Mouse (Mus musculus): Measurements from ENCODE around the gene Sdk1. TPM values are rescaled to one million over a fixed set of nuclear protein-coding genes. Genes with fewer than 3 reads are reported as not detected.

Gene Sdk1
- total RNA-seq, 1 experiment from 2014 or later: not detected

GRCm38 (mm10) chr5:141952708-141953490, 711.6 kb downstream of the Sdk1 start:
- ATAC-seq (replicated peaks; ENCODE audit: low read depth, poor library complexity, severe bottlenecking): peak; percentile 29; the same call in 1 of the 2 replicates

GRCm38 (mm10) chr5:141971071-141971470, 729.8 kb downstream of the Sdk1 start:
- ATAC-seq (replicated peaks; ENCODE audit: low read depth, poor library complexity, severe bottlenecking): no peak

- ATAC-seq (replicated peaks; ENCODE audit: low read depth, poor library complexity, severe bottlenecking): no peak
Measured at GRCm38 (mm10) chr5:141979511-141979910, 738.2 kb downstream of the Sdk1 start.

- ATAC-seq (replicated peaks; ENCODE audit: low read depth, poor library complexity, severe bottlenecking): no peak
Measured at GRCm38 (mm10) chr5:141980746-141981145, 739.5 kb downstream of the Sdk1 start.

GRCm38 (mm10) chr5:141984322-141984721, 743.0 kb downstream of the Sdk1 start:
- ATAC-seq (replicated peaks; ENCODE audit: low read depth, poor library complexity, severe bottlenecking): no peak

GRCm38 (mm10) chr5:141985003-141985402, 743.7 kb downstream of the Sdk1 start:
- ATAC-seq (replicated peaks; ENCODE audit: low read depth, poor library complexity, severe bottlenecking): peak; percentile 100

- ATAC-seq (replicated peaks; ENCODE audit: low read depth, poor library complexity, severe bottlenecking): no peak
Measured at GRCm38 (mm10) chr5:141985551-141985950, 744.3 kb downstream of the Sdk1 start.

- ATAC-seq (replicated peaks; ENCODE audit: low read depth, poor library complexity, severe bottlenecking): no peak
Measured at GRCm38 (mm10) chr5:141987287-141987799, 746.1 kb downstream of the Sdk1 start.

GRCm38 (mm10) chr5:141988685-141989084, 747.4 kb downstream of the Sdk1 start:
- no peak for ATAC-seq (replicated peaks; ENCODE audit: low read depth, poor library complexity, severe bottlenecking)

GRCm38 (mm10) chr5:141994192-141994591, 752.9 kb downstream of the Sdk1 start:
- no peak for ATAC-seq (replicated peaks; ENCODE audit: low read depth, poor library complexity, severe bottlenecking)

GRCm38 (mm10) chr5:142000247-142000646, 759.0 kb downstream of the Sdk1 start:
- ATAC-seq (replicated peaks; ENCODE audit: low read depth, poor library complexity, severe bottlenecking): no peak

GRCm38 (mm10) chr5:142001131-142001530, 759.8 kb downstream of the Sdk1 start:
- no peak for ATAC-seq (replicated peaks; ENCODE audit: low read depth, poor library complexity, severe bottlenecking)

- no peak for ATAC-seq (replicated peaks; ENCODE audit: low read depth, poor library complexity, severe bottlenecking)
Measured at GRCm38 (mm10) chr5:142001973-142002372, 760.7 kb downstream of the Sdk1 start.

- ATAC-seq (replicated peaks; ENCODE audit: low read depth, poor library complexity, severe bottlenecking): no peak
Measured at GRCm38 (mm10) chr5:142010189-142010588, 768.9 kb downstream of the Sdk1 start.

GRCm38 (mm10) chr5:142017001-142017400, 775.7 kb downstream of the Sdk1 start:
- ATAC-seq (replicated peaks; ENCODE audit: low read depth, poor library complexity, severe bottlenecking): no peak

GRCm38 (mm10) chr5:142022877-142023580, 781.7 kb downstream of the Sdk1 start:
- ATAC-seq (replicated peaks; ENCODE audit: low read depth, poor library complexity, severe bottlenecking): no peak

GRCm38 (mm10) chr5:142024448-142024847, 783.2 kb downstream of the Sdk1 start:
- no peak for ATAC-seq (replicated peaks; ENCODE audit: low read depth, poor library complexity, severe bottlenecking)

GRCm38 (mm10) chr5:142036536-142036935, 795.2 kb downstream of the Sdk1 start:
- ATAC-seq (replicated peaks; ENCODE audit: low read depth, poor library complexity, severe bottlenecking): no peak

- no peak for ATAC-seq (replicated peaks; ENCODE audit: low read depth, poor library complexity, severe bottlenecking)
Measured at GRCm38 (mm10) chr5:142039236-142039635, 797.9 kb downstream of the Sdk1 start.

- peak; percentile 68 for ATAC-seq (replicated peaks; ENCODE audit: low read depth, poor library complexity, severe bottlenecking)
Measured at GRCm38 (mm10) chr5:142039891-142040530, 798.7 kb downstream of the Sdk1 start.
